Mouse (Mus musculus): ENCODE data around the gene Cdk5.

GRCm38 (mm10) chr5:24374666-24375328, 48.5 kb downstream of the Cdk5 start:
- TF ChIP-seq CTCF (IDR thresholded peaks at IDR 0.05; ENCODE audit: low read depth) (no peak), EP300 (IDR thresholded peaks at IDR 0.05; ENCODE audit: low read depth) (no peak)
